Mouse (Mus musculus) ES-Bruce4 (cell line): ENCODE data around the gene Cpsf4l. TPM values are rescaled to one million over a fixed set of nuclear protein-coding genes. Genes with fewer than 3 reads are reported as not detected.

ENCODE experiments used
- H3K27ac ChIP-seq: 2 replicates; pipeline ENCODE4 v1.5.1; 2012; ENCODE audit warnings: low read length, inconsistent platforms; ENCODE audit not compliant: insufficient read depth
- H3K27me3 ChIP-seq: 2 replicates; pipeline ENCODE4 v1.6.1; 2012; ENCODE audit warnings: mild to moderate bottlenecking, low read length, inconsistent platforms; ENCODE audit not compliant: control insufficient read depth, poor library complexity, insufficient read depth, severe bottlenecking
- H3K36me3 ChIP-seq: 2 replicates; pipeline ENCODE4 v1.6.1; 2012; ENCODE audit warnings: inconsistent platforms, mild to moderate bottlenecking, low read length, moderate library complexity; ENCODE audit not compliant: control insufficient read depth, poor library complexity, insufficient read depth, severe bottlenecking
- H3K4me1 ChIP-seq: one replicate; pipeline ENCODE4 v1.8.1; 2011; ENCODE audit warnings: low read length; ENCODE audit not compliant: control insufficient read depth, insufficient read depth
- H3K4me3 ChIP-seq: 2 replicates; pipeline ENCODE4 v1.5.1; 2011; ENCODE audit warnings: low read depth, mild to moderate bottlenecking, low read length
- H3K9ac ChIP-seq: 2 replicates; pipeline ENCODE4 v1.6.1; 2012; ENCODE audit warnings: low read depth, mild to moderate bottlenecking, inconsistent platforms; ENCODE audit not compliant: poor library complexity, severe bottlenecking
- H3K9me3 ChIP-seq: replicated peaks from 2 replicates; pipeline ENCODE4 v1.6.1; 2012; ENCODE audit warnings: mild to moderate bottlenecking, low read length, inconsistent platforms; ENCODE audit not compliant: control insufficient read depth, poor library complexity, insufficient read depth, severe bottlenecking
- CTCF ChIP-seq: IDR thresholded peaks from one replicate; pipeline ENCODE4 v1.8.1; 2011; ENCODE audit warnings: low read depth, low read length
- EP300 ChIP-seq: IDR thresholded peaks from 2 replicates; pipeline ENCODE4 v1.6.1; 2011; ENCODE audit warnings: low read depth, low read length; ENCODE audit not compliant: insufficient read depth
- POLR2A ChIP-seq: IDR thresholded peaks from one replicate; pipeline ENCODE4 v1.8.1; 2011; ENCODE audit warnings: low read length; ENCODE audit not compliant: insufficient read depth
- polyA plus RNA-seq: library from polyadenylated mRNA; stranded (reverse); fragments of >200 nt; gene quantifications from 2 replicates; pipeline ENCODE4 v1.2.4, GENCODE M21; 2011; ENCODE audit warnings: low read depth; ENCODE audit not compliant: missing spikeins, insufficient read depth, insufficient read length

Cpsf4l gene
- polyA plus RNA-seq, 1 experiment, result 18.0 TPM

GRCm38 (mm10) chr11:113684707-113685426, 24.9 kb downstream of the Cpsf4l start:
- Histone ChIP-seq H3K9me3 (no peaks in the 10 kb centered on the region), H3K27ac (no peak overlapping the region), H3K27me3 (no peaks in the 10 kb centered on the region), H3K9ac (peak overlapping the region; percentile 86), H3K36me3 (peaks cover 21% of the 10 kb centered on the region), H3K4me1 (no peaks in the 10 kb centered on the region), H3K4me3 (peak overlapping the region; percentile 94)
- no peak for TF ChIP-seq EP300
- TF ChIP-seq CTCF, result no peak
- TF ChIP-seq POLR2A, result no peak

- TF ChIP-seq EP300, result no peak
- no peak for TF ChIP-seq CTCF
- no peak for TF ChIP-seq POLR2A
- H3K4me1 ChIP-seq, result peaks cover 2% of the 10 kb centered on the region
Observed at GRCm38 (mm10) chr11:113683957-113684706, 25.7 kb downstream of the Cpsf4l start, which contains the start of the genes Fam104a and D11Wsu47e. Gene Fam104a (minus strand): TSS chr11:113684155. Gene D11Wsu47e (plus strand): TSS chr11:113684412.

GRCm38 (mm10) chr11:113683627-113683956, 26.2 kb downstream of the Cpsf4l start:
- H3K9me3 ChIP-seq, result no peaks in the 10 kb centered on the region
- TF ChIP-seq POLR2A (no peak), CTCF (no peak), EP300 (no peak)
- H3K4me1 ChIP-seq, result peaks cover 2% of the 10 kb centered on the region
- no peaks in the 10 kb centered on the region for H3K27me3 ChIP-seq
- H3K27ac ChIP-seq, result peak overlapping the region; percentile 78
- H3K4me3 ChIP-seq, result peak overlapping the region; percentile 97
- H3K9ac ChIP-seq, result peak overlapping the region; percentile 86
- peaks cover 9% of the 10 kb centered on the region for H3K36me3 ChIP-seq

More at GRCm38 (mm10) chr11:113683957-113684706, 25.7 kb downstream of the Cpsf4l start, which contains the start of the genes Fam104a and D11Wsu47e:
- no peaks in the 10 kb centered on the region for H3K9me3 ChIP-seq
- peak within 1 kb of the TSS; percentile 78 for H3K27ac ChIP-seq
- H3K36me3 ChIP-seq, result peaks cover 14% of the 10 kb centered on the region
- H3K27me3 ChIP-seq, result no peaks in the 10 kb centered on the region
- H3K9ac ChIP-seq, result peak within 1 kb of the TSS; percentile 86
- H3K4me3 ChIP-seq, result peak within 1 kb of the TSS; percentile 97

GRCm38 (mm10) chr11:113682897-113683626, 26.8 kb downstream of the Cpsf4l start:
- H3K27me3 ChIP-seq, result no peaks in the 10 kb centered on the region
- peaks cover 2% of the 10 kb centered on the region for H3K4me1 ChIP-seq
- TF ChIP-seq POLR2A (no peak), CTCF (no peak), EP300 (no peak)
- H3K4me3 ChIP-seq, result peak overlapping the region; percentile 97
- H3K9me3 ChIP-seq, result no peaks in the 10 kb centered on the region
- peak overlapping the region; percentile 78 for H3K27ac ChIP-seq
- peaks cover 4% of the 10 kb centered on the region for H3K36me3 ChIP-seq
- peak overlapping the region; percentile 86 for H3K9ac ChIP-seq

GRCm38 (mm10) chr11:113681979-113682378, 27.8 kb downstream of the Cpsf4l start:
- TF ChIP-seq POLR2A (no peak), EP300 (no peak), CTCF (no peak)
- no peak overlapping the region for H3K9ac ChIP-seq
- H3K27me3 ChIP-seq, result no peaks in the 10 kb centered on the region
- no peak overlapping the region for H3K4me3 ChIP-seq
- peaks cover 2% of the 10 kb centered on the region; the same call in 1 of the 2 replicates for H3K36me3 ChIP-seq
- peaks cover 2% of the 10 kb centered on the region for H3K4me1 ChIP-seq
- no peak overlapping the region for H3K27ac ChIP-seq
- no peaks in the 10 kb centered on the region for H3K9me3 ChIP-seq
